Mouse (Mus musculus) ES-Bruce4 (cell line): ENCODE data around the gene Rab14.

Experiments
- CTCF ChIP-seq: IDR thresholded peaks from one replicate; pipeline ENCODE4 v1.8.1; 2011; ENCODE audit warnings: low read depth, low read length
- EP300 ChIP-seq: IDR thresholded peaks from 2 replicates; pipeline ENCODE4 v1.6.1; 2011; ENCODE audit warnings: low read depth, low read length; ENCODE audit not compliant: insufficient read depth
- POLR2A ChIP-seq: IDR thresholded peaks from one replicate; pipeline ENCODE4 v1.8.1; 2011; ENCODE audit warnings: low read length; ENCODE audit not compliant: insufficient read depth

GRCm38 (mm10) chr2:35224285-35224684, 23.4 kb upstream of the Rab14 start:
- TF ChIP-seq CTCF (no peak), EP300 (no peak), POLR2A (no peak)
